Mouse (Mus musculus) heart, postnatal 4 days (tissue): ENCODE results near the gene Olfr527. TPM values are rescaled to one million over a fixed set of nuclear protein-coding genes. Genes with fewer than 3 reads are reported as not detected.

Experiments
- DNase-seq: peaks from one replicate; pipeline ENCODE4 v3.0.0; 2021
- total RNA-seq, 2 experiments: library from RNA; stranded (reverse); gene quantifications; 2 replicates each; pipeline ENCODE4 v1.2.3; 2021

Olfr527 gene
- total RNA-seq: not detected

GRCm38 (mm10) chr7:140333717-140334116 is at the start of gene Olfr527:
Gene Olfr527, plus strand, starts transcription at chr7:140334017.
- DNase-seq: no peak

- no peak for DNase-seq
These were observed 38.1 kb upstream of the Olfr527 start for GRCm38 (mm10) chr7:140295746-140296145.

- DNase-seq: no peak
These were observed 36.9 kb upstream of the Olfr527 start for GRCm38 (mm10) chr7:140296876-140297275.

- DNase-seq: no peak
These were observed 34.4 kb upstream of the Olfr527 start for GRCm38 (mm10) chr7:140299416-140299815.

- DNase-seq: no peak
These were observed 13.9 kb upstream of the Olfr527 start for GRCm38 (mm10) chr7:140319861-140320385.

GRCm38 (mm10) chr7:140320558-140320957 is 13.3 kb upstream of the Olfr527 start, which contains the start of gene Olfr525:
Gene Olfr525, plus strand, starts transcription at chr7:140320858.
- DNase-seq: no peak

- DNase-seq: no peak
These were observed 12.7 kb upstream of the Olfr527 start for GRCm38 (mm10) chr7:140321135-140321534.

GRCm38 (mm10) chr7:140329766-140330304 is 4.0 kb upstream of the Olfr527 start:
- DNase-seq: no peak

- DNase-seq: no peak
These were observed 27.8 kb downstream of the Olfr527 start, which contains the start of gene Olfr60 for GRCm38 (mm10) chr7:140361571-140361970. Gene Olfr60, minus strand, starts transcription at chr7:140361671.

- DNase-seq: no peak
These were observed 40.5 kb downstream of the Olfr527 start for GRCm38 (mm10) chr7:140374300-140374699.

GRCm38 (mm10) chr7:140376231-140376630 is 42.4 kb downstream of the Olfr527 start, which contains the start of gene Olfr530:
Gene Olfr530, minus strand, starts transcription at chr7:140376331.
- no peak for DNase-seq

- no peak for DNase-seq
These were observed 43.1 kb downstream of the Olfr527 start for GRCm38 (mm10) chr7:140376911-140377310.

Other genes with a start within 250 kb of the Olfr527 start
- gene Prap1, start 240.6 kb upstream of the Olfr527 start, total RNA-seq: not detected
- gene Fuom, start 231.6 kb upstream of the Olfr527 start, total RNA-seq: 100 to 1,000 TPM; 106 to 119 TPM
- gene Paox, start 218.2 kb upstream of the Olfr527 start, total RNA-seq: 1 to 10 TPM; 4.5 TPM
- gene Echs1, start 217.5 kb upstream of the Olfr527 start, total RNA-seq: 100 to 1,000 TPM; 190 to 210 TPM
- 10 to 100 TPM; 22.3 to 25.6 TPM for gene Mtg1, start 196.5 kb upstream of the Olfr527 start, total RNA-seq
- gene Sprn, start 179.1 kb upstream of the Olfr527 start, total RNA-seq: under 1 TPM; 0.17 to 0.27 TPM
- not detected for gene Olfr522, start 169.3 kb upstream of the Olfr527 start, total RNA-seq
- not detected for gene Olfr523, start 160.8 kb upstream of the Olfr527 start, total RNA-seq
- gene Olfr524, start 128.1 kb upstream of the Olfr527 start, total RNA-seq: not detected
- under 1 TPM in 1 of 2 experiments, not detected in 1; 0.07 TPM for gene Cd163l1, start 115.8 kb upstream of the Olfr527 start, total RNA-seq
- gene 5830411N06Rik, start 86.7 kb upstream of the Olfr527 start, total RNA-seq: not detected
- gene Olfr525, start 13.2 kb upstream of the Olfr527 start, total RNA-seq: not detected
- not detected for gene Olfr60, start 27.7 kb downstream of the Olfr527 start, total RNA-seq
- not detected for gene Olfr530, start 42.3 kb downstream of the Olfr527 start, total RNA-seq
- gene Olfr531, start 68.9 kb downstream of the Olfr527 start, total RNA-seq: not detected
- not detected for gene Olfr532, start 87.6 kb downstream of the Olfr527 start, total RNA-seq
- not detected for gene Olfr533, start 129.4 kb downstream of the Olfr527 start, total RNA-seq
- not detected for gene Olfr535, start 150.2 kb downstream of the Olfr527 start, total RNA-seq
- gene Olfr536, start 173.4 kb downstream of the Olfr527 start, total RNA-seq: not detected
- gene Olfr538, start 233.9 kb downstream of the Olfr527 start, total RNA-seq: not detected